Mouse (Mus musculus): ENCODE results near the gene Znrf1. TPM values are rescaled to one million over a fixed set of nuclear protein-coding genes. Genes with fewer than 3 reads are reported as not detected.
"Not testable (repeated sequence)": the region's sequence is repeated elsewhere in the genome, so short reads cannot be mapped to it uniquely, and the experiment has no call there.

The Znrf1 gene
- total RNA-seq (2021): 100 to 1,000 TPM; 144 to 151 TPM
- long read RNA-seq, experiment 1, full-length matches to known transcripts: 118 of 135 reads
- long read RNA-seq, experiment 1, partial matches to known transcripts: 4 of 135 reads
- long read RNA-seq, experiment 1, other reads (novel, unspliced or antisense): 13 of 135 reads
- long read RNA-seq, experiment 2, full-length matches to known transcripts: 74 of 104 reads
- long read RNA-seq, experiment 2, partial matches to known transcripts: 2 of 104 reads
- long read RNA-seq, experiment 2, other reads (novel, unspliced or antisense): 28 of 104 reads

- DNase-seq (ENCODE audit: low spot score in 2 of 2): peak; percentile 64 to 71
Measured at GRCm38 (mm10) chr8:111536031-111536977, at the start of gene Znrf1. Znrf1 (plus strand) TSS chr8:111536097.

- DNase-seq (ENCODE audit: low spot score in 2 of 2): no peak
Measured at GRCm38 (mm10) chr8:111490034-111490591, 45.8 kb upstream of the Znrf1 start.

GRCm38 (mm10) chr8:111491191-111491590 lies 44.7 kb upstream of the Znrf1 start:
- DNase-seq (ENCODE audit: low spot score in 2 of 2): no peak

GRCm38 (mm10) chr8:111492508-111492907 lies 43.4 kb upstream of the Znrf1 start:
- no peak for DNase-seq (ENCODE audit: low spot score in 2 of 2)

- DNase-seq (ENCODE audit: low spot score in 2 of 2): no peak
Measured at GRCm38 (mm10) chr8:111493176-111493575, 42.7 kb upstream of the Znrf1 start.

GRCm38 (mm10) chr8:111496326-111496725 lies 39.6 kb upstream of the Znrf1 start:
- DNase-seq (ENCODE audit: low spot score in 2 of 2): no peak

- not testable (repeated sequence) for DNase-seq (ENCODE audit: low spot score in 2 of 2)
Measured at GRCm38 (mm10) chr8:111498249-111498648, 37.6 kb upstream of the Znrf1 start.

- no peak for DNase-seq (ENCODE audit: low spot score in 2 of 2)
Measured at GRCm38 (mm10) chr8:111501724-111502464, 34.0 kb upstream of the Znrf1 start.

GRCm38 (mm10) chr8:111508566-111508965 lies 27.3 kb upstream of the Znrf1 start:
- no peak for DNase-seq (ENCODE audit: low spot score in 2 of 2)

GRCm38 (mm10) chr8:111509278-111509677 lies 26.6 kb upstream of the Znrf1 start:
- no peak for DNase-seq (ENCODE audit: low spot score in 2 of 2)

- no peak for DNase-seq (ENCODE audit: low spot score in 2 of 2)
Measured at GRCm38 (mm10) chr8:111510401-111510800, 25.5 kb upstream of the Znrf1 start.

GRCm38 (mm10) chr8:111512941-111513340 lies 23.0 kb upstream of the Znrf1 start:
- DNase-seq (ENCODE audit: low spot score in 2 of 2): no peak

- DNase-seq (ENCODE audit: low spot score in 2 of 2): no peak
Measured at GRCm38 (mm10) chr8:111513446-111513845, 22.5 kb upstream of the Znrf1 start.

GRCm38 (mm10) chr8:111516451-111517035 lies 19.4 kb upstream of the Znrf1 start:
- DNase-seq (ENCODE audit: low spot score in 2 of 2): no peak

GRCm38 (mm10) chr8:111517466-111517865 lies 18.4 kb upstream of the Znrf1 start:
- DNase-seq (ENCODE audit: low spot score in 2 of 2): no peak

GRCm38 (mm10) chr8:111521713-111522429 lies 14.0 kb upstream of the Znrf1 start, which contains the start of gene Wdr59:
Wdr59 (minus strand) TSS chr8:111522092.
- peak; percentile 96 for DNase-seq (ENCODE audit: low spot score in 2 of 2)

GRCm38 (mm10) chr8:111526403-111527024 lies 9.4 kb upstream of the Znrf1 start:
- no peak for DNase-seq (ENCODE audit: low spot score in 2 of 2)

GRCm38 (mm10) chr8:111527149-111527548 lies 8.7 kb upstream of the Znrf1 start:
- no peak for DNase-seq (ENCODE audit: low spot score in 2 of 2)

GRCm38 (mm10) chr8:111528071-111528470 lies 7.8 kb upstream of the Znrf1 start:
- DNase-seq (ENCODE audit: low spot score in 2 of 2): no peak

GRCm38 (mm10) chr8:111531191-111531590 lies 4.7 kb upstream of the Znrf1 start:
- no peak for DNase-seq (ENCODE audit: low spot score in 2 of 2)
